Mouse (Mus musculus) heart, embryonic 13.5 days (tissue): ENCODE data around the gene Sco1. TPM values are rescaled to one million over a fixed set of nuclear protein-coding genes. Genes with fewer than 3 reads are reported as not detected.

Source experiments
- microRNA-seq: library from miRNA; unstranded; fragments of <30 nt; microRNA quantifications from one replicate; pipeline ENCODE4, GENCODE M21; 2016
- polyA plus RNA-seq: library from polyadenylated mRNA; unstranded; fragments of >200 nt; fragmentation: Nextera tagmentation; extraction: Ambion mirVana; gene quantifications from 2 replicates; pipeline ENCODE4 v1.2.1, GENCODE M21; 2015

The Sco1 gene
- polyA plus RNA-seq, 1 experiment from 2014 or later = 18.8 TPM

Small RNA genes lying within 50 kb of the gene (microRNA-seq; reads per million reads assigned to microRNA genes)
- not detected for gene Mir6923

Other genes starting within 250 kb of the Sco1 start
- 9.2 and 11.1 TPM in 2 replicates for gene Pirt, start 140.7 kb upstream of the Sco1 start, polyA plus RNA-seq
- 0.18 and 0.19 TPM in 2 replicates for gene Tmem238l, start 96.0 kb upstream of the Sco1 start, polyA plus RNA-seq
- gene Tmem220, start 27.5 kb upstream of the Sco1 start, polyA plus RNA-seq = 1.5 and 2.7 TPM in 2 replicates
- 16.0 and 19.4 TPM in 2 replicates for gene Adprm, start 76 bp upstream of the Sco1 start, polyA plus RNA-seq
- 0.75 and 1.6 TPM in 2 replicates for gene Myh3, start 25.6 kb downstream of the Sco1 start, polyA plus RNA-seq
- not detected in 2 replicates for gene Myh2, start 118.4 kb downstream of the Sco1 start, polyA plus RNA-seq
- 0.12 and 0.13 TPM in 2 replicates for gene Myh1, start 147.4 kb downstream of the Sco1 start, polyA plus RNA-seq
- gene Myh4, start 185.4 kb downstream of the Sco1 start, polyA plus RNA-seq = not detected in 2 replicates
- gene Myh8, start 224.5 kb downstream of the Sco1 start, polyA plus RNA-seq = 0.47 and 0.55 TPM in 2 replicates